Mouse (Mus musculus) myocyte (in vitro differentiated cells): Measurements from ENCODE around the gene Pramef8.

Experiments used
- E2F4 ChIP-seq: IDR thresholded peaks from one replicate; pipeline ENCODE4 v1.6.1; 2011; ENCODE audit warnings: mild to moderate bottlenecking, control low read depth, moderate library complexity; ENCODE audit not compliant: insufficient read depth
- POLR2A ChIP-seq: IDR thresholded peaks from one replicate; pipeline ENCODE4 v1.6.1; 2011; ENCODE audit warnings: low read depth, mild to moderate bottlenecking, control low read depth, moderate library complexity; ENCODE audit not compliant: insufficient read length

DNA sequence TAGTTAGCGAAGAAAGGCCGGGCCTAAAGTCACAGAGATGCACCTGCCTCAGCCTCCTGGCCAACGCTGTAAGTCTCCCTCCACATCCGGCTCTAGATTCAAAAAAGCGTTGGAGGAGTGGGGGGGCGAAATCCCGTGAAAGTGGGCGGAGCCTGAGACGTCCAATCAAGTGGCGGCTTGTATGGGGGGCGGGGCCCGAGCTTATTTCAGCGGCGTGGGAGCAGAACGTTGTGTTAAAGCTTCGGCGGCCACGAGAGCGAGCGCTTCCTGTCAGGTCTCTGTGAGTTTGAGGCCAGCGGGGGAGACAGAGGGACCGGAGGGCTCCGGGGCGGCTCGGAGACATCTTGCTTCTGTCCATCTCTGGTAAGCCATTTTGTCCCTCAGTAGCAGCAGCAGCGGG lies 18.0 kb upstream of the Pramef8 start, which contains the start of gene Pramel1:
- TF ChIP-seq E2F4 (no peak), POLR2A (no peak)
